Mouse (Mus musculus): ENCODE data around the gene Immp2l.
"Not testable (repeated sequence)": the region's sequence is repeated elsewhere in the genome, so short reads cannot be mapped to it uniquely, and the experiment has no call there.

The Immp2l gene

DNA sequence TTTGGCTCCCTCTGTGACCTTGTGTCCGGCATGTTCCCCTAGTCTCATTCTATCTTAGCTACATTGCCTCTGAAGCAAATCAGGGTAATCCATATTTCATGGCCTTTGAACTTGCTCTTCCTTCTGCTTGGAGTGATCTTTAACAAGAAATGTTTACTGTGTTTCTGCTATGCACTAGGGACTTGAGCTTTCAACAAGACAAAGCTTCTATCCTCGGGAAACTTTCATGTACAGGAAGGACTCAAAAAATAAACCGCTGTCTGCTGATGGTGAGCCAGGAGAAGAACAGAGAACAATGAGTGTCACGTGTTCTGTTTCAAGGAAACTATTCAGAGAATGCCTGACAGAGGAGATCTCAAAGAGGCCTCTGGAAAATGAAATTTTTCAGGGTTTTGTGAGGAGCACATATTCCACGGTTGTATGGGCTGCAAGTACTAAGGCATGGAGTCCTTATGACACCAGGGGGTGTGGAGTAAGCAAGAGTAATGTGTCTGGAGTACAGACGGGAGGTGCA is 814.5 kb downstream of the Immp2l start:
- no peak for DNase-seq (ENCODE audit: low read depth, low spot score)

DNA sequence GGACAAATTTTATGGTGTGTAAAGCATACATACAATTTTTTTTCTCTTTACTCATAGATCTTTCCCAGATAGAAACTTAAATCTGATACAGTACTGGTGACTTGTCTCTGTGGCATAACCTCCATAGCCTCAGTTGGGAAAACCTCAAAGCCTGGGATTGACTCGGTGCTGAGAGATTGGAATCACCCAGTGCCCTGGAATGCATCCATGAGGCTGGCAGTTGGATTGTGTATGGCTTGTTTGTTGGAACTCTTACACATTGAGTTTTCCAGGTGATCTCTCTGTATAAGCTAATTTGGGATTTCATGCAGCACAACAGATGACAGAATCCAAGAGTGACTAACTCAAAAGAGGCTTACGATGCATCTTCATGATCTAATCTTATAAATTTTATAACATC is 815.4 kb downstream of the Immp2l start:
- no peak for DNase-seq (ENCODE audit: low read depth, low spot score)

DNA sequence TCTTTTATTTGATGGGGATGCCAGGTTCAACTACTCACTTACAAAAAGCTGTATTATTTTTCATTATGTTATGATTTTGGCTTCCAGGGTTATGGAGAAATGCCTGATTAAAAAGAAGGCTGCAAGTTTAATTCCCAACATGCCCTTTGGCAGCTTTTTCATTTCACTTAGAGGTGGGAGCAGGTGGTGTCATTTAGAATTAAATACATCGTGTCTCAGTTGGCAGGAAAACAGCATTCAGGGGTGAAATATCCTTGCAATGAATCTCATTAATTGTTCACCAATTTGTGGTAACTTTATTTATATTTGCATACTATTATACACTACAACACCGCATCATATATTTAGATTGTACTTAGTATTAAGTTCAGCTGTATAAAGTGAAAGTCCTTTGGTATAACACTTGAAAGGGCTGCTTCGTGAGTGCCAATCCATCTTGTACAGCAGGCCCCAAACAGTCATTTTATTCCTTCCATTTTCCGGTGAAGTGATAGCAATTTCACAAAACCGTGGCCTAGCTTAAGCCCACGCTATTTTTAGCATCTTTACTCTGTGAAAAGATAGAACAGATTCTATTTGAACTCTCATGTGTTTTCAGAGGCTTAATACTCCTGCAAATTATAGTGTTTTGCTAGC is 818.9 kb downstream of the Immp2l start:
- DNase-seq (ENCODE audit: low read depth, low spot score): no peak

DNA sequence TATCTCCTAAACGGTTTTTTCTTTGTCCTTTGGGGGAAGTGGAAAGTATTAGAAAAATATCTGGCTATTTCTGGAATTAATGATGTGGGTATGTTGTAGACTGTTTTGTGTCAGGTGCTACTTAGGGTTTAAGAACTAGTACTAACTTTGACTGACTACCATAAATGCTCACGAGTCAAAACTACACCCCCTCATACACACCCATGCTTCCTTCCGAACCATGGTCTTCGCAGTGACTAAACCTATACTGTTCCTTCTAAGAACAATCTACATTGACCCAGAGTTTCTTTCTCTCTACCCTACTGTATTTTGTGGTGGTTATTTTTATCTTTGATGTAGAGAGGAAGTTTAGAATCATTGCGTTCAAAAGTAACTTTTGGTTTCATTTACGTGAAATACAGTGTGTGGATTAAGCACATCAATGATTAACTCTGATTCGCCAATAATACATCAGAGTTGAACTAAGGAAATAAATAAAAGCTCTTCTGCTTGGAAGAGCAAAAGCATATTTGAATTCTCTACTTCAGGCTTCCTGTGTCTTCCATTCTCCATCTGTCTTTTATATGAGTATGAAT is 828.1 kb downstream of the Immp2l start:
- no peak for DNase-seq (ENCODE audit: low read depth, low spot score)

DNA sequence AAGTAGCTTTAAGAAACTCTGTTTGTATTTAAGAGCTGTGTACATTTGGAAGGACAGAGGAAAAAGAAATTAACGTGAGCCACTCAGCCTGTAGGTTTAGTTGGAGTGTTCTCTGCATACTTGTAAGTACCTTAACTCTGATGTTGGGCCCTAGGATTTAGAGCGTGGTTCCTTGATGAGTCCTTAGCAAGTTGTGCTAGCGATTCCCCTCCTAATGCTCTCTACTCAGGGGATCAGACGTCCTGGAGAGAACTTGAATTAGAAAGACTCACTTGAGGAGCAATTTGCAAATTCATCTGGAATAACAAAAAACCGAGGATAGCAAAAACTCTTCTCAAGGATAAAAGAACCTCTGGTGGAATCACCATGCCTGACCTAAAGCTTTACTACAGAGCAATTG is 835.8 kb downstream of the Immp2l start:
- DNase-seq (ENCODE audit: low read depth, low spot score): not testable (repeated sequence)

DNA sequence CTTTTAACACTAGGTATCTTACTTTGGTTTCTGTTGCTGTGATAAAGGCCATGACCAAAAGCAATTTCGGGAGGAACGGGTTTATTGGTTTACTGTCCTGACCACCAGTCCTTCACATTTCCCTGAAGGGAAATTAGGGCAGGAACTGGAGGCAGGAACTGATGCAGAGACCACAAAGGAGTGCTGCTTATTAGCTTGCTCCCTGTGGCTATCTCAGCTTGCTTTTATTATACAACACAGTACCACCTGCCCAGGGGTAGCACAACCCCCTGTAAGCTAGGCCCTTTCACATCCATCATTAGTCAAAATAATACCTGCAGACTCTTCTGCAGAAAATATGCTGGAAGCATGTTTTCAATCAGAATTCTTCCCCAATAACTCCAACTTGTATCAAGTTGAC is 844.4 kb downstream of the Immp2l start:
- DNase-seq (ENCODE audit: low read depth, low spot score): no peak

DNA sequence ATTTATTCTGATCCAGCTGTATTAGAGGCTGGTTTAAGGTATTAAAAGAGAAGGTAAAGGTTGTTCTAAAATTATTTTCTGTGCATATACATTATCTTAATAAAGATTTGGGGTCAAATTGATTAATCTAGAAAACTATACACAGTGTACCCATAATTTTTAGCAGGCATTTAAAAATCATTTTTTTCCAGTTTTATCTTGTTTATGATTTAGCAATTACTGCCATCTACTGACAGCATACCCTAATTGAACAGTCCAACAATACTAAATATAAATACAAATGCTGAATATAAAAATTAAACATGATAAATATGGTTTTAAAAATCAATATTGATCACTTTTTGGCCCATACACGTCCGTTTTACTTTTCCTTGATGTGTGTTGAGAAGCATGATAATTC is 850.1 kb downstream of the Immp2l start:
- no peak for DNase-seq (ENCODE audit: low read depth, low spot score)

DNA sequence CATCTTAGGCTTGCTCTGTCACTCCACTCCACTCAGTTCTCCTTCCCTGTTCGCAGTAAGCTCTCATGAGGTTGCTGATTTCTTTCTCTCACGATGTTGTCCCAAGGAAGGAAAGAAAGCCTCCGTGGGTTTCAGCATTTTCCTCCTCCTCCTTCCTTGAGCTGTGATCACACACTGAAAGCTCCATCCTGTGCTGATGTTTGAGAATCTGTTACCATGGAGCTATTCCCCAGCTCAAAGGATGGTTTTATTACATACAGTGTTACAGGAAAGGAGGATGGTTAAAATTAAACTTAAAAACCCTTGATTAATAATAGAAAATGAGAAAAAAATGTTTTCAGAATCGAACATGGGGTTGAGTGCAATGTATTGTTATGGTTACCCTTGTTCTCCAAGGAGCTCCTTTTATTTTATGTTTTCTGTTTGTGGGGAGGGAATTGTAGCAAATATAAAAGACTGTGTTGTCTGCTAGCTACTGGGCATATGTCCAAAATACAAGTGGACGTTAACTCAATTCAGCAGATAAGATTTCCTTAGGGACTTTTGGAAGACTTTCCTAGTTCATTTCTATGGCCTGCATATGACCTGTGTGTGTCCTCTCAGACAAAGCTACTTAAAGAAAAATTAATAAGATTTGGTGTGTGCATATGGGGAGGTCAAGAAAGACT is 853.5 kb downstream of the Immp2l start:
- DNase-seq (ENCODE audit: low read depth, low spot score): no peak

DNA sequence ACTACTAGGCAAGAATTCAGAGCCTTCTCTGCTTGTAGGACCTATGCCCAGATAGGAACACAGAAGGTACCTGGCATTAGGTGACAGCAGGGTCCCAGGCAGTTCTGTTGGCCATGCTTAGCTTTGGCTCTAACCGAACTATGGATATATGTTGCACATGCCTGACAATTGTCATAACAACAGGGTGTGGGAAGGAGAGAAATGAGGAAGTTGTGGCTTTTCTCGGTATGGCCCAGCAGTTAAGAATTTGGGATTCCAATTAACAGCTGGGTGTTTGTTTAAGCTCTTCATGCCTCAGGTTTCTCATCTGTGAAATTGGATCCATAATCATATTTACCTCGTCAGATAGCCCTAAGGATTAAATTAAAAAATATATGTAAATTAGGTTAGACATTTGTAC is 854.6 kb downstream of the Immp2l start:
- no peak for DNase-seq (ENCODE audit: low read depth, low spot score)

DNA sequence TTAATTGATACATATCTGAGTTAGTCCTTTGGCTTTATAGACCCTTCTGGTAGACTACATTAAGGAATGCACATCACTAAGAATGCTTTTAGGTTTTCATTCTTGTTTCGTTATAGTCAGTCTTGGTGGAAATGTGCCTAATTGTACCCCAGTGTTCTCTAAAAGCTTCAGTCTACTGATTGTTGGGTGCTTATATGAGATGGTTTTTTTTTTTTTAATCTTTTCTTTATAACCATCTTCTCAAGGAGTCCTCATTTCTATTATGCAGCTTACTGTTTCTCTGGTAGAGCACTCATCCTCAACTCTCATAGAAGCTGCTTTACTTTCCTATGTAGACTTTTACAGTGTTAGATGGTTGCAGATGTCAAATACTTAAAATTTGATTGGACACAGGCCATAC is 855.1 kb downstream of the Immp2l start:
- DNase-seq (ENCODE audit: low read depth, low spot score): no peak

DNA sequence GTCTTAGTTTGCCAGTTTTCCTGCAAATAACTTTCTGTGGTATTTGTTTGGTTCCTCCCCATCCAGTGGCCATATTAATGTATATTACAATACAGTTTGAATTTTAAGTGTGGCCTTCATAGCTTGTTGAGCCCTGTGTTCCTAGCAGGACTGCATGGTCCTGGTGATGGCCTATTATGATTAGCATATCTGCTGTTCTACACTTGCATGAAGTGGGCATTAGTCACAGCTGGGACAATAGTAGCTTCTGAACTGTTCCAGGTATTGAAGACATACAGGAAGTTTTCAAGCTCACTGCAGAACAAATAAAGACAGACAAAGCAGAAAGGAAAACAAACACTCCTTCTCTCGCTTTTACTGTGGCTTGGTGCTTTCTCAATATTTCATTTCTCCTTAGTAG is 855.5 kb downstream of the Immp2l start:
- DNase-seq (ENCODE audit: low read depth, low spot score): no peak

DNA sequence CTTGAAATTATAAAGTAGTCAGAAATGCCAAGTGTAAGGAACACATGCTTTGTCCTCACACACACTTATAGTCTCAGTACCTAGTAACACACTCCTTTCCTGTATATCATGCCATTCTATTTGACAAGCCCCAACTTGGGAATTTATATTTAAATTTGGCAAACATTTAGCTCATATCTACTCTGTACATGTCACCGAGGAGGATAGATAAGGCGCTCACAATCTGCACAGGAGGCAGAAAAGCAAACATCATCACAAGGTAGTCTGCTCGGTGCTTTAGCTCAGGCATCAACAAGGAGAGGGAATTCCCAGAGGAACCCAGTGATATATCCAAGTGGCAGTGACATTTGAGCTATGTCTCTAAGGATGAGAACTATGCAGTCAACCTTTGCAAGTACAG is 856.9 kb downstream of the Immp2l start:
- no peak for DNase-seq (ENCODE audit: low read depth, low spot score)

DNA sequence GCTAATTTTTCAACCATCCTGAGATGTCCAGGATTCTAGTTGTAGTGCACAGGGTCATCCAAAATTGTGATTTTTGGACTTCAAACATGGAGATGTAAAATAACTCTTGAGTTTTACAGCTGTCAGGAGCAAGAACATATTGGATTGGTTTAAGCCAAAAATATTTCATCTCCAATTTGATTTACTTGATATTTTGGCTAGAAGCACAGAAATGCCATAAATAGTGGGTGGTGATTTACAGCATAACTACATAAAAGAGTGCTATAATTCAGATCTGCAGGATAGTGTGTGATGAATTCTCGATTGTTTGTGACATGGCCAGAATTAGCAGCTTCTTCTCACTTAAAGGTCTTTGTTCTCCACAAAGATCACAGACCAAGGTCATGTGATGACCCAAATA is 884.1 kb downstream of the Immp2l start:
- no peak for DNase-seq (ENCODE audit: low read depth, low spot score)

DNA sequence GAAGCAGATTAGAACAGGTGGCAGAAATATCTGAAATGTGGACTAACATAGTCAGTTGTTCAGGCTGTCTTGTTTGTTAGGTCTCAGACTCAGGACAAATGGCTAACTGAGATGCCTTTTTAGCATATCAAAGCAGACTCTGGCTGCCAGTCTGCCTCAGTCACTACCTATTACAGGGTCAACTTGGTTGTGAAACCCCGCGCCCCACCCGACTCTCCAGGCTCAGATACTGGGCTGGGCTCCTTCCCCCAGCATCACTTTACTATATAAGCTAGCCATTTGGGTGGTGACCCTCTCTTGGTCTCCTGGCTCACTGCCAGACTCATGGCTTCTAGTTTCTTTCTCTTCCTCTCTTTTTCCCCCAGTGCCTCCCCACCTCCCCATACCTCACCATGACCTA is 887.7 kb downstream of the Immp2l start:
- no peak for DNase-seq (ENCODE audit: low read depth, low spot score)

DNA sequence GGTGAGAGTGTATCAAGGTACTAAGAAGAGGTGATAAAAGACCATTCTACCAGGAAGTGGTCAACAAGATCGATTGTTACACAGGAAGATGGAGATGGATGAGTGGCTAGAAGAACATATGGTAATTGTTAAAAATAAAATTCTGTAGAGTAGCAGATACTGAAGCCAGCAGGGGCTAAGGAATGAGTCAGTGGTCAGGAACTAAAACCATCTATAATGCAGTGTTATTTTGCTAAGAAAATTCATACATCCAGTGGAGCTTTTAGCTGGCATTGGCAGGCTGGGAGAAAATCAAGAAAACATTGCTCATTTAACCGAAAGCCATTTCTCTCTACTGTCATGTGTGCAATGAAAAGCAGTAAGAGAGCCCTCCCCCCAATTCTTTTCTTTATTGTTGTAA is 913.9 kb downstream of the Immp2l start:
- DNase-seq (ENCODE audit: low read depth, low spot score): no peak

DNA sequence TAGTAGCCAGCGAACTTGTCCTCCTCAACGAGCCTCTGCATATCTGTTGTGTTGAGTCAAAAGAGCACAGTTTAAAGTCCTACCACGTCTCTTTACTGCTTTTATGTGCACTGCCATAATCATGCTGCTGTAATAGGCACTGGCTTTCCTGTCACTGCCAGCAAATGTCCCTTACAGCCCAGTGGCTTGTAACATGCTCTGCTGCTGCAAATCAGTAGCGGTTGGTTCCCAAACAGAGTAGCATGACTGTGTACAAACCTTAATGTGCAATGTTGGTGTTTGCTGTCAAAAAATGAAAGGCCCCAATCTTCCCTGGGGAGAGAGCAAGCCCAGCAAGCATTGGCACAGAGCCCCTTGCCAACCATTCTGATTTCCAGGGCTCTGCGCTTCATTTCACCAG is 918.0 kb downstream of the Immp2l start:
- DNase-seq (ENCODE audit: low read depth, low spot score): no peak

DNA sequence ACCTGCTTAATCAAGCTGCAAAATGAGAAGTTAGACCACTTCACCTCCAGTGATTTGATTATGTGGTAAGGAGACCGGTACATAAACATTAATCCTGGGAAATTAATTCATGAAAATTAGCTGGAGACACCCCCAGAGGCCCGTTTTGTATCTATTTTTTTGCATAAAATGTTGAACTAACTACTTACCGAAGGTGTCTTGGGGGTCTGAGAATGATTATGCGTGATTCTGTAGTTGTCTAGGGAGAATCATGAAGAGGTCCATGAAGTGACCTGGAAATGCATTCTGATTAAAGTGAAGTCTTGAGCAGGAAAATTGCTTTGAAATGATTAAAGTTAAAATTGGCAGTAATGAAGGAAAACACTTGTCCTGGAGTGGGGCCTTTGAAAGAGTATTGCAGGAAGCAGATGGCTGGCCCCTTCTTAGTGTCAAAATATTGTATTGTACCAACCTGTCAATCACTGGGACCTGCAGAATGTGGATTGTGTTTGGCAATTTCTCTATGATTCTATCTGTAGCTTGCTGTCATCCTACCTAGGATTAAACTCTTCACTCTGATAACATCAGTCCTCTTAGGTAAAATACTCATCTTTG is 920.3 kb downstream of the Immp2l start:
- no peak for DNase-seq (ENCODE audit: low read depth, low spot score)

DNA sequence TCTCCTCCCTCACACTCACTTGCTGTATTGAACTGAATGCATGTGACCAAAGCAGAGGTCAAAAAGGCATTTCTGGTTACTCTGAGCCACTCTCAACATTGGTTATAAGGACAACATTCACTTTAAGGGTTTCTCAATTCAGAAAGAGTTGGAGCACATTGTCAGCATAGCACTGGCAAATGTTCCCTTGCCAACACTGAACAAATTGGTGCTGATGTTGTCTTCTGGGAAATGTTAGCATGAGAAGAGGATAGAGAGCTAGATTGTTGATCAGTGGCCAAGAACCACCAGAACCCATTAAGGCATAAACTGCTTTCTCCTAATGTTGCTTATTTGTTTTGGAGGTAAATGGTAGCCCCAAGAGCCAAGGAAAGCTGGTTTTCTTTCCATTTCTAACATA is 922.6 kb downstream of the Immp2l start:
- DNase-seq (ENCODE audit: low read depth, low spot score): no peak

DNA sequence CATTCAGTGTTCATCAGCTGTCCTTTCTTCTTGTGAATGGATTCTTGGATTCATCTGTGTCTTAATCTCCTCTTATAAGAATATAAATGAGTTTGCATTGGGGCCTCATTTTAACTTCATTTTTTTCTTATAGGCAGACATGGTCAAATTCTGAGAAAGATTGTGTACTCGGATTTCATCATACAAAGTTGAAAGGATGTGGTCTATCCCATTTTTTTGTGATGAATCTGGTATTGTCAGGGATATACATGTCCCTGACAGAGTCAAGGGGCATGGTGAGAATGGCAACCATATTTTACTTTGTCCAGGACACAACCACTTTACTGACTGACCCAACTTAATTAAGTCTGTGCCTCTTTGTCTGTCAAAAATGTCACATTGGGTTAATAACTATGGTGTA is 925.5 kb downstream of the Immp2l start:
- no peak for DNase-seq (ENCODE audit: low read depth, low spot score)

DNA sequence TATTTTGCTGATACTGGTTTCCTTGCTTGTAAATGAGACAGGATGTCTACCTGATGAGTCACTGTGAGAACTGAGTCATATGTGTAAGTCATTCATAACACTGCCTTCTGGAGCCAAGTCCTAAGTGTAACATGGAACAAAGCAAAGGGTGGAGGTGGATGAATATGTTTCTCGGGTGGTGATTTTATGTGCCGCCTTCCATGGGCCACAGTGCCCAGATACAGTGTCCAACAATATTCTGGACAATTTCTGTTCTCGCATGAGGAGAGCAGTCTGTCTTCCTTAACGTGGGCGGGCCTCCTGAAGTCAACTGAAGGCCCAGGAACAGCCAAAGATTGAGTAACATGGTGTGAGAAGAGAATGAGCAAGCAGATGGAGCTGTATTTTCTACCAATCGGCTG is 926.0 kb downstream of the Immp2l start:
- DNase-seq (ENCODE audit: low read depth, low spot score): no peak

DNA sequence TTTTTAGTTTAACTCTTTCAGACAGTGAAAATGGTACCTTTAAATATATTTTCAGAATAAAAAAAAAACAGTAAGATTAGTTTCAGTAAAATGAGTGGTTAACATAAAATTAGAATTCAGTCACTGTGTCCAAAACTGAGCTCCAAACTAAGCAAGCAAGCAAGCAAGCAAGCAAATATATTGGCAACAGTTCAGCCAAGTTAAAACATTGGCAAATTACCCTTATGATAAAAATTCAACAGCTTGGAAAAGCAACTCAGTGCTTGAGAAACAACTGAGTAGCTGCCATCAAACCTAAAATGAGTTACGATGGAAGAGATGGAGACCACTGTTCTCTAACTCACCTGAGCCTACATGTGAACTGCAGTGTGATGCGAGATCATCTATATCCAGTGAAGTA is 926.8 kb downstream of the Immp2l start:
- no peak for DNase-seq (ENCODE audit: low read depth, low spot score)

DNA sequence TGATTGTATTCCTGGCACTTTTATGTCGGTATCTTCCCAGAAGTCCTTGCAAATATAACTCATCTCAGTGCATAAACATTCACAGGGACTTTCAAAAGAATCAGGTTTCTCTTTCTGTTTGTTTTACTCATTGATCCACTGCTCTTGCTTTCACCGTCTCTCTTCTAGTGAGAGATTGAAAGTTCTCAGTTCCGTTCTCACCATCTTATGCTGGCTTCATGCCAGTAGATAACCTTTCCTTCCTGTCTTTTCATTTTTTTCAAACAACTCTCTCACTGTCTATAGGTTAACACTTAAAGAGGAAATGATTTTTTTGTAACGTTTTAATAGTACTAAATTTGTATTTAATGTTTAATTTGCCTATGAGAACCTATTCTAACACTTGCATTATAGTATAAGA is 937.1 kb downstream of the Immp2l start:
- no peak for DNase-seq (ENCODE audit: low read depth, low spot score)

DNA sequence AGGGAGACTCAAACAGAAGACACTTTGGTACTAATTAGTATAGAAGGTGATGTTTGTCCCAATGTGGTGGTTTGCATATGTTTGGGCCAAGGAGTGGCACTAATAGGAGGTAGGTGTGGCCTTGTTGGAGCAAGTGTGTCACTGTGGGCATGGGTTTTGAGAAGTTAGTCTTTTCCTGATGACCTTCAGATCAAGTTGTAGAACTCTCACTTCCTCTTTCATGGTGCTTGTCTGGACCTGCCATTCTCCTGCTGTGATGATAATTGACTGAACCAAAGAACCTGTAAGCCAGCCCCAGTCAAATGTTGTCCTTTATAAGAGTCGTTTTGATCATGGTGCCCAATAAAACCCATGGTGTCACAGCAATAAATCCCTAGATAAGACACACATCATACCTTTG is 967.5 kb downstream of the Immp2l start:
- no peak for DNase-seq (ENCODE audit: low read depth, low spot score)

All from retina, adult 2 months (tissue).